Mouse (Mus musculus) cortical plate, adult 2 months (tissue): ENCODE measurements at regions not wholly inside any gene's neighbourhood (a gene's known extent, or its start where the extent isn't known, plus 50 kb on each side); places are given as distances from the start of the nearest gene placed in this dataset.

ENCODE experiments used
- CTCF ChIP-seq: fragments of 200-500 bp; IDR thresholded peaks from 2 replicates; pipeline ENCODE4 v1.5.1; 2011; ENCODE audit warnings: mild to moderate bottlenecking, control low read depth, low read length; ENCODE audit not compliant: insufficient read depth; ENCODE audit errors: extremely low read depth
- POLR2A ChIP-seq: fragments of 200-500 bp; IDR thresholded peaks from 2 replicates; pipeline ENCODE4 v1.6.1; 2011; ENCODE audit warnings: mild to moderate bottlenecking, low read length, control low read depth; ENCODE audit not compliant: insufficient read depth; ENCODE audit errors: extremely low read depth

GRCm38 (mm10) chr14:120172058-120172457 lies 103.4 kb upstream of the Mbnl2 start:
- TF ChIP-seq CTCF (no peak), POLR2A (no peak)
